Mouse (Mus musculus): ENCODE measurements around the gene Elof1. TPM values are rescaled to one million over a fixed set of nuclear protein-coding genes. Genes with fewer than 3 reads are reported as not detected.
A peak's percentile ranks its signal among the peaks of the same experiment; 100 is the strongest.

Elof1 gene
- polyA plus RNA-seq, 1 experiment = 70.2 TPM

DNA sequence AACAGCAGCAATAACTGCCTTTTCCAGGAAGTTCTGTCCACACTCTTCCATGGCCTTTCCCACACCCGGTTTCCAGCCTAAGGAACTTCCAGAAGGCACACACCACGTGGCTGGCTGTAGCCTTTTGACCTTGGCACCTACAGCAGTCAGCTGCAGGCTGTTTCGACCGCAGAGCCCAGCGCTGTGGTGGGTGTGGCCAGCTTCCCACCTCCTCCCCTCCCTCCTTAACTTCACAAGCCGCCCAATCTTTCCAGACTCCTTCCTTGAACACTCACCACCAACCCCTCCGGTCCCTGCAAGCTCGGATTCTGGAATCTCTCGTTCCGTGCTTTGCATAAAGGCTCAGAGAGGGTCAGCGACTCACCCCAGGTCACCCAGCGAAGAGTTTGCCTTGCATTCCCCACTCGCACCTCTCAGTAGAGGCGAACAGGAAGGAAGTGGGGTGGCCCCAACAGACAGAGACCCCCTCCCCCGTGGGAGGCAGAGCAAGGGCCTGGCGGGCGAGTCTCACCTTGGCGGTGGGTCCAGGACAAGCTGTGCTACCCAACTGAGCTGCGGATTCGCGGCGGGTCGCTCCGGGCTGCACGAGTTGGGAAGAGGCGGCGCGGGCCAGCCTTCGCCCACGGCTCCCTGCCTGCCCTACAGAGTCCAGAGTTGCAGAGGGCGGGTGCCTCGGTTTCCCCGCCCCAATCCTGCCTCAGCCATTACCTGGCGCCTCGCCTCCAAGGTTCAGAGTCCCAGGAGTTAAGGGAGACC is 14.4 kb upstream of the Elof1 start:
- peak overlapping the region; percentile 68 for H3K4me3 ChIP-seq (ENCODE audit: extremely low read depth, insufficient read depth, insufficient read length)
- peak in 1 of 2 experiments; percentile 79 for DNase-seq (ENCODE audit: low read depth in 1 of 2, low spot score in 2 of 2)
- H3K27me3 ChIP-seq (ENCODE audit: control insufficient read depth, insufficient read depth, low read length) = no peaks in the 10 kb centered on the region
- peaks cover 26% of the 10 kb centered on the region; the same call in 1 of the 2 replicates for H3K4me1 ChIP-seq (ENCODE audit: control insufficient read depth, insufficient read depth, insufficient read length)
- TF ChIP-seq POLR2A (IDR thresholded peaks at IDR 0.05; ENCODE audit: low read depth, low read length) = peak; percentile 37; the same call in 1 of the 2 replicates
- no peak for TF ChIP-seq CTCF (IDR thresholded peaks at IDR 0.05; ENCODE audit: extremely low read depth, insufficient read depth, insufficient read length, insufficient replicate concordance)
- 2% methylated on average over 35 of the region's 35 CpGs for WGBS
- peaks cover 14% of the 10 kb centered on the region for H3K36me3 ChIP-seq (ENCODE audit: control insufficient read depth, insufficient read depth, low read length)
- peak overlapping the region; percentile 85 for H3K27ac ChIP-seq (ENCODE audit: insufficient read depth, low read length)

DNA sequence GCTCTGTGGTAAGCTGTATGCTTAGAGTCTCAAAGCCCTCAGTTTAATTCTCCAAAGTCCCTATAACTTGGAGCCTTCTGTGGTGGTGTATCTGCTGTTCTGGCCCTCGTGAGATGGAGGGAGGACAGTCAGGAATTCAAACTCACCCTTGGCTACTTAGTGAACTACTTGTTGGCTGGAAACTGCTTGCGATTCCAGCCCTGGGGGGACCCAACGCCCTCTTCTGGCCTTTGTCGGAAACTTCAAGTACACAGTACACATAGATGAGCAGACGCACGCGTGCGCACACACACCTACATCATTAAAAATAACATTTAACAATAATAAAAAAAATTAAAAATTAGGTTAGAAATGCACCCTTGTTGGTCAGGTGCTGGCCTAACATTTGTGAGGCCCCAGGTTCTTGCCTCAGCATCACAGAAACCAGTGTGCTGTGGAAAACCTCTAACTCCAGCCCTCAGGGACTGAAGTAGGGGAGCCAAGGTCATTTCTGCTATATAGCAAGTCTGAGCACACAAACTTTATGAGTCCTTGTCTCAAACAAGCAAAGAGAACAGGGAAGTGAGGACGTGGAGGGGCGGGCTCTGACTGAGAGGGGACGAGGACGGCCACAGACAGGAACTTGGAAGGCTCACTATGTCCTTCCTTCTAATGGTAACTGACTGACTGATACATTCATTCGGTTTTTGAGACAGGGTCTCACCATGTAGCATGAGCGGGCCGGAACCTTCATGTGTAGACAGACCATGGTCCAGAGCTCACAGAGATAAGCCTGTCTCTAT is 8.5 kb upstream of the Elof1 start:
- Histone ChIP-seq H3K36me3 (ENCODE audit: control insufficient read depth, insufficient read depth, low read length) (peaks cover 14% of the 10 kb centered on the region), H3K27ac (ENCODE audit: insufficient read depth, low read length) (peak overlapping the region; percentile 93), H3K4me1 (ENCODE audit: control insufficient read depth, insufficient read depth, insufficient read length) (peaks cover 31% of the 10 kb centered on the region; the same call in 1 of the 2 replicates), H3K27me3 (ENCODE audit: control insufficient read depth, insufficient read depth, low read length) (no peaks in the 10 kb centered on the region), H3K4me3 (ENCODE audit: extremely low read depth, insufficient read depth, insufficient read length) (no peak overlapping the region)
- DNase-seq (ENCODE audit: low read depth in 1 of 2, low spot score in 2 of 2) = peak in 1 of 2 experiments; percentile 52
- WGBS = 69% methylated on average over 15 of the region's 15 CpGs
- TF ChIP-seq POLR2A (IDR thresholded peaks at IDR 0.05; ENCODE audit: low read depth, low read length) (no peak; the same call in 1 of the 2 replicates), CTCF (IDR thresholded peaks at IDR 0.05; ENCODE audit: extremely low read depth, insufficient read depth, insufficient read length, insufficient replicate concordance) (no peak)

DNA sequence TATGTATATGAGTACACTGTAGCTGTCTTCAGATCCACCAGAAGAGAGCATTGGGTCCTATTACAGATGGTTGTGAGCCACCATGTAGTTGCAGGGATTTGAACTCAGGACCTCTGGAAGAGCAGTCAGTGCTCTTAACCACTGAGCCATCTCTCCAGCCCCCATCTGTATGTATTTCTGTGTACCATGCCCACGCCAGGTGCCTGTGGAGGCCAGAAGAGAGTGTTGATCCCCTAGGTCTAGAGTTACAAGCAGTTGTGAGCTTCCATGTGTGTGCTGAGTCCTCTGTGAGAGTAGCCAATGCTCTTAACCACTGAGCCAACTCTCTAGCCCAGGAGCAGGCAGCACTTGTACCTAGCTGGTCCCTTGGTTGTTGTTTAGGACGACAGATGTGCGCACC is 7.2 kb upstream of the Elof1 start:
- no peak for TF ChIP-seq CTCF (IDR thresholded peaks at IDR 0.05; ENCODE audit: extremely low read depth, insufficient read depth, insufficient read length, insufficient replicate concordance)
- no peak for TF ChIP-seq POLR2A (IDR thresholded peaks at IDR 0.05; ENCODE audit: low read depth, low read length)
- 69% methylated on average over 3 of the region's 3 CpGs for WGBS
- no peak for DNase-seq (ENCODE audit: low read depth in 1 of 2, low spot score in 2 of 2)
- peaks cover 30% of the 10 kb centered on the region; the same call in 1 of the 2 replicates for H3K4me1 ChIP-seq (ENCODE audit: control insufficient read depth, insufficient read depth, insufficient read length)
- peaks cover 14% of the 10 kb centered on the region for H3K36me3 ChIP-seq (ENCODE audit: control insufficient read depth, insufficient read depth, low read length)
- H3K27ac ChIP-seq (ENCODE audit: insufficient read depth, low read length) = peak overlapping the region; percentile 93
- H3K4me3 ChIP-seq (ENCODE audit: extremely low read depth, insufficient read depth, insufficient read length) = no peak overlapping the region
- no peaks in the 10 kb centered on the region for H3K27me3 ChIP-seq (ENCODE audit: control insufficient read depth, insufficient read depth, low read length)

DNA sequence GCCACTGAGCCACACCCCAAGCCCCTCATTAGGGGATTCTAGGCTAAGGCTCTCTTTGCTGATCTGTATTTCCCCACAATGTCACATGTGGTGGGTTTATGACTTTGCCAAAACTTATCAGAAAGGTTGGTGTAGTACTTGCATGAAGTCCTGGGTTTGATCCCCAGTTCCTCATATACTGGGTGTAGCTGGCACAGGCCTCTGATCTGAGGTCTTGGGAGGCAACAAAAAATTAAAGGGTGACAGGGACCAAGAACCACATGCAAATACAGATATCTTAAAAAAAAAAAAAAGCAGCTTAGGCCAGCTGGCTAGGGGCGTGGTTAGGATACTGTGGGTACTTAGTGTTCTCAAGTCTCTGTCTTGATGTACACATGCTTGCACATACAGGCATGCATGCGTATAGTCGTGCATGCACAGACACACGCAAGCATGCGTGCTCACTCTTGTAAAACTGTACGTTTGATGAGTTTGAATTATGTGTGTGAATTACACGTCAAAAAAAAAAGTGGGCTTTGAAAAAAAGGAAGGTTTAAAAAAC is 6.2 kb upstream of the Elof1 start:
- Histone ChIP-seq H3K4me3 (ENCODE audit: extremely low read depth, insufficient read depth, insufficient read length) (no peak overlapping the region), H3K27ac (ENCODE audit: insufficient read depth, low read length) (peak overlapping the region; percentile 93), H3K27me3 (ENCODE audit: control insufficient read depth, insufficient read depth, low read length) (no peaks in the 10 kb centered on the region), H3K36me3 (ENCODE audit: control insufficient read depth, insufficient read depth, low read length) (peaks cover 10% of the 10 kb centered on the region), H3K4me1 (ENCODE audit: control insufficient read depth, insufficient read depth, insufficient read length) (peaks cover 37% of the 10 kb centered on the region; the same call in 1 of the 2 replicates)
- DNase-seq (ENCODE audit: low read depth in 1 of 2, low spot score in 2 of 2) = peak; percentile 66
- TF ChIP-seq POLR2A (IDR thresholded peaks at IDR 0.05; ENCODE audit: low read depth, low read length) (0 out of 2 replicates have a peak, but pooled peaks have one; percentile 1), CTCF (IDR thresholded peaks at IDR 0.05; ENCODE audit: extremely low read depth, insufficient read depth, insufficient read length, insufficient replicate concordance) (no peak)
- 23% methylated on average over 7 of the region's 7 CpGs for WGBS

DNA sequence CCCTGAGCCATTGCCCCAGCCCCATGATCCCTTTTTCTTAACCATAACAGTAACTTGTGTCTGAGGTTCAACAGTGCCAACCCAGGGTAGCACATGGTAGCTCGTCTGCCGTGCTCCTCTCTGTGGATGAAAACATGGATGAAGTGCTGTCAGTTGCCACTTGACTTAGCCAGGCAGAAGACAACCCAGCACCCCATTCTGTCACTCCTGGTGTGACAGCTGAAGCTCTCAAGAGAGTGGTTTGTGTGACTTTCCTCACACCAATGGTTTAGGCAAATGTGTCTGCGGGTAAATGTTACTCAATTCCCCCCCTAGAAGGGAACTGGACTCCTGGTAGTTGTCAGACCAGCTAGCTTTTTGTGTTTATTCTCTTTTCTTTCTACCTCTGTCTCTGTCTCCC is 5.0 kb upstream of the Elof1 start:
- DNase-seq (ENCODE audit: low read depth in 1 of 2, low spot score in 2 of 2) = peak; percentile 48 to 69
- Histone ChIP-seq H3K4me1 (ENCODE audit: control insufficient read depth, insufficient read depth, insufficient read length) (peaks cover 41% of the 10 kb centered on the region; the same call in 1 of the 2 replicates), H3K27ac (ENCODE audit: insufficient read depth, low read length) (peak overlapping the region; percentile 93), H3K27me3 (ENCODE audit: control insufficient read depth, insufficient read depth, low read length) (no peaks in the 10 kb centered on the region), H3K36me3 (ENCODE audit: control insufficient read depth, insufficient read depth, low read length) (peaks cover 4% of the 10 kb centered on the region), H3K4me3 (ENCODE audit: extremely low read depth, insufficient read depth, insufficient read length) (no peak overlapping the region)
- TF ChIP-seq CTCF (IDR thresholded peaks at IDR 0.05; ENCODE audit: extremely low read depth, insufficient read depth, insufficient read length, insufficient replicate concordance) (no peak), POLR2A (IDR thresholded peaks at IDR 0.05; ENCODE audit: low read depth, low read length) (peak; percentile 70; the same call in 1 of the 2 replicates)
- 45% methylated on average over 3 of the region's 3 CpGs for WGBS

DNA sequence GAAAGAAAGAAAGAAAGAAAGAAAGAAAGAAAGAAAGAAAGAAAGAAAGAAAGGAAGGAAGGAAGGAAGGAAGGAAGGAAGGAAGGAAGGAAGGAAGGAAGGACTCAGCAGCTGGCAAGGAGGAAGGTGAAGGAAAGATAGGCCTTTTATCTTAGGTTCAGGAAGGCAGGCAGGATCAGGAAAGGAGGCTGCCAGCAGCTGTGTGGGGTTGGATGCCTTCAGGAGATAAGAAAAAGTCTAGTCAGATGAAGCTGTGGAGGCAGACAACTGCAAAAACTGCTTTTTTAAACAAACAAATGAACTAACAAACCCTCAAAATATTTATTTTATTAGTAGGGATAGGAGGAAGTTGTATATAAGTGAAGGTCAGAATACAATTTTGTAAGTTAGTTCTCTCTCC is 4.6 kb upstream of the Elof1 start:
- DNase-seq (ENCODE audit: low read depth in 1 of 2, low spot score in 2 of 2) = no peak
- Histone ChIP-seq H3K4me3 (ENCODE audit: extremely low read depth, insufficient read depth, insufficient read length) (no peak overlapping the region), H3K27ac (ENCODE audit: insufficient read depth, low read length) (peak overlapping the region; percentile 93), H3K27me3 (ENCODE audit: control insufficient read depth, insufficient read depth, low read length) (no peaks in the 10 kb centered on the region), H3K36me3 (ENCODE audit: control insufficient read depth, insufficient read depth, low read length) (no peaks in the 10 kb centered on the region; the same call in 1 of the 2 replicates), H3K4me1 (ENCODE audit: control insufficient read depth, insufficient read depth, insufficient read length) (peaks cover 41% of the 10 kb centered on the region; the same call in 1 of the 2 replicates)
- no peak for TF ChIP-seq CTCF (IDR thresholded peaks at IDR 0.05; ENCODE audit: extremely low read depth, insufficient read depth, insufficient read length, insufficient replicate concordance)
- no peak for TF ChIP-seq POLR2A (IDR thresholded peaks at IDR 0.05; ENCODE audit: low read depth, low read length)

All from spleen, adult 2 months (tissue).